Mouse (Mus musculus) spleen, postnatal 0 days (tissue): ENCODE results near the gene Slco1a4. TPM values are rescaled to one million over a fixed set of nuclear protein-coding genes. Genes with fewer than 3 reads are reported as not detected.

Experiments used
- polyA plus RNA-seq: library from polyadenylated mRNA; unstranded; fragments of >200 nt; fragmentation: Nextera tagmentation; extraction: Ambion mirVana; gene quantifications from 2 replicates; pipeline ENCODE4 v1.2.1, GENCODE M21; 2015

Gene Slco1a4
- 0.07 and 0.23 TPM in 2 replicates for polyA plus RNA-seq

GRCm38 (mm10) chr6:141856085-141856484, at the start of gene Slco1a4:
TSS of gene Slco1a4 (minus strand) at chr6:141856199.

GRCm38 (mm10) chr6:141773710-141774109, 82.3 kb downstream of the Slco1a4 start, which contains the start of gene Gm5724:
TSS of gene Gm5724 (minus strand) at chr6:141773810.

Other genes starting within 250 kb of the Slco1a4 start
- gene Slco1b2, start 226.7 kb downstream of the Slco1a4 start, polyA plus RNA-seq: 0.10 and 0.29 TPM in 2 replicates
- not detected in 2 replicates for gene Gm5724, start 82.4 kb downstream of the Slco1a4 start, polyA plus RNA-seq
- gene Slco1a1, start 90.8 kb upstream of the Slco1a4 start, polyA plus RNA-seq: not detected in 2 replicates
- gene Gm6614, start 155.2 kb upstream of the Slco1a4 start, polyA plus RNA-seq: not detected in 2 replicates